Mouse (Mus musculus) fat pad, adult 2 months (tissue): Measurements from ENCODE around the gene Cep104.

ENCODE experiments used
- DNase-seq: peaks from one replicate; pipeline ENCODE4 v3.0.0-alpha.2; 2011; ENCODE audit warnings: low read depth, low spot score; ENCODE audit errors: extremely low read depth

Cep104 gene

DNA sequence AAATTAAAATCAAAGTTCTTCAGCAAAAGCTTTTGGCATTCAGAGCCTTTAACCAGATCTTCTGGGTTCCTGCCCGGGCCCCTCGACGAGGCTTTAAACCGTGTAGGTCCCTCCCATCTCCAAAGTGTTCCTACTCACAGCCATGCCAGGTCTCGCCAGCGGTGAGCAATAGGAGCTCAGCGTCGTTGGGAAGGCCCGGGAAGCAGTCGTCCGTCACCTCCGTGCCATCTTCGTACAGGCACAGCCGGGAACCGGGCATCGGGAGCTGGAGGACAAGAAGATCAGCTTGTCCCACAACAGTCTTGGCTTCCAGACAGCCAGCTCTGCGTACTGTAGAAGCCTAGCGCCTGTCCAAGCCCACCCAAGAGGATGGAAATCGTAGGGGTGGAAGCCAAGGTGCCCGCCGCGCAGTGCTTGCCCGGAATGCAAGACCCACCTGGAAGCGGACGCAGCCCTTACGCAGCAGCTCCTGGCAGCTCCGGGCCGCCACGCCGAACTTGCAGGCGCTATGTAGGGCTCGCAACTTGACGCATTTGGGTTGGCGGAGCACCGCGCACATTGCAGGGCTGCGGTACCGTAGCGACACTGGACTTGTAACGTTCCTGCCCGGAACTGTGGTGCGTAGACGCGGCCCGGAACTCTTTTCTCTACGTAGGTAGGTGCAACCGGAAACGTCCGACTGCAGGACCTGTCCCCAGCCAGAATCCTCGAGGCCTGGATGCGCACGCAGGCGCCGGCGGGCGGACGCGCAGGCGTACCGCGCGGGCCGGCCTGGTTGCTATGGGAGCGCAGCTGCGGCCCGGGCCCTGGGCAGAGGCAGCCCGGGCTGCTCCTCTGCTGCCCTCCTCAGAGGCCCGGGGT, at the start of gene Cep104, which contains the start of gene Dffb:
Gene Cep104 (plus strand): TSS at position 764 of the 861 bp plus-strand sequence.
Gene Dffb (minus strand): TSS at position 696 of the 861 bp plus-strand sequence.
- no peak for DNase-seq

DNA sequence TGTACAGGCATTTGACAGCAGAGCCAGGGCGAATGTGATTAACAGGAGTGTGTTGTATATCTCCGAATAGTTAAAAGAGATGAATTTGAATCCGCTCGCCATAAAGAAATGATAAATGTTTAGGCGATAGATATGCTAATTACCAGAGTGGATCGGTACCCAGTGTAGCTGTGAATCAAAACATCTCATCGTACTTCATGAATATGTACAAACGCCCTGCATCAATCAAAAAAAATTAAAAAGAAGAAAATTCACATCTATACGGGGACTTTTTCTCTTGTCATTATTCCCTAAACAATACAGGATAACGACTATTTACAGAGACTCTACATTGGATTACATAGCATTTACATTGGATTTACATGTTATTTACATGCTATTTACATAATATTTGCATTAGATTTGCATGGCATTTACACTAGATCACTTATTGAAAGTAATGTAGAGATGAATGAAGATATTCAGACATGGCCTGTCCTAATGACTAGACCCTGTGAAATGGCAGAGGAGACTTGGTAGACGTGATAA, 46.2 kb upstream of the Cep104 start:
- DNase-seq: no peak

DNA sequence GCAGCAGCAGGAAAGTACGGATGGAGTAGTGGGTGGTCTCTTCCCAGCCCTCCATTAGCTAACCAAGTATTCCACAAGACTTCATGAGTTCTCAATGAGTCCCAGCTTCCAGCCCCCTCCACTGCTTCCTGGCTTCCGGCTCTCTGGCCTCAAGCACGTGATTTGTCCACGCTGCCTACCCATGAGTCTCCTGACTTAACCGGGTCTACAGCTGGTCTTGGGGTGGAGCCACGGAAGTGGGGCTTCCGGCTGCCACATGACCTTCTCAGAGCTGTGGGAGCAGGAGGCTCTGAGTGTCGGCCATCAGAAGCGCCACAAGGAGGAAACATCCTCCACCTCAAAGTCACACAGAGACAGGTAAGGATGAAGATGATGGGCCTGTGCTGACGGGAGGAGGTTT, 45.6 kb upstream of the Cep104 start:
- no peak for DNase-seq

- no peak for DNase-seq
Measured at GRCm38 (mm10) chr4:153929921-153930320, 45.1 kb upstream of the Cep104 start.

GRCm38 (mm10) chr4:153943243-153943642, 31.8 kb upstream of the Cep104 start:
- no peak for DNase-seq

GRCm38 (mm10) chr4:153944261-153944660, 30.7 kb upstream of the Cep104 start:
- DNase-seq: no peak

DNA sequence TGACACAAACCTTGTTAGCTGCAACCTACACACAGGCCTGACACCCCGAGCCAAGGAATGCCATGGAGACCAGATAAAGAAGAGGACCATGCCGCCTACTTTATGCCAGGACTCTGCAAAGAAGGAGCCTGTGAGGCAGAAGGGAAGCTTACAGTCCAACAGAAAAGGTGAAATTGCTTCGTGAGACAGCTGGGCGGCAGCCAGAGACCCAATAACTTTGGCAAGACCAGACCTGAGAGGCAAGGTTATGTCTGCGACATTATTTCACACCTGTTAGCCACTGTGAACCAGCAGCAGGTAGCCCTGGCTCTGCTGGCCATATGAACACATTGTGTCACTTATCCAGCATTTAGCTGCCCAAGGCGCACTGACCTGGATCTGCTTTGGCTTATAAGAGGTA, 29.3 kb upstream of the Cep104 start:
- no peak for DNase-seq

GRCm38 (mm10) chr4:153950372-153950771, 24.6 kb upstream of the Cep104 start:
- DNase-seq: no peak

- DNase-seq: no peak
Measured at GRCm38 (mm10) chr4:153951150-153951549, 23.8 kb upstream of the Cep104 start.

DNA sequence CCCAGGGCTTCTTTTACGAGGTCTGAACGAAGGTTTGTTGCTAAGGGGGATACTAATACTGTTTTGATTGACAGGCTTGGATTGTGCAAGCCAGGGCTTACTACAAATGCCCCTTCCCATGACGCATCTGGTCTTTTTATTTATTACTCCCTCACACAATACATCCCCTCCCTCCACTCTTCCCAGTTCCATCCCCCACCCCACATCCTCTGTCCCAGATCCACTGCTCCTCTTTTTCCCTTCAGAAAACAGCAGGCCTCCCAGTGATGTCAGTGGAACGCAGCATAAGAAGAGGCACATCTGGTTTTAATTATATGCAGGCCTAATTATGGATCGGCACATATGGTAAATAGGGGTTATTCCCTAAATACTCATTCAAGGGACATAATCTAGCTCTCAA, 23.3 kb upstream of the Cep104 start:
- no peak for DNase-seq

DNA sequence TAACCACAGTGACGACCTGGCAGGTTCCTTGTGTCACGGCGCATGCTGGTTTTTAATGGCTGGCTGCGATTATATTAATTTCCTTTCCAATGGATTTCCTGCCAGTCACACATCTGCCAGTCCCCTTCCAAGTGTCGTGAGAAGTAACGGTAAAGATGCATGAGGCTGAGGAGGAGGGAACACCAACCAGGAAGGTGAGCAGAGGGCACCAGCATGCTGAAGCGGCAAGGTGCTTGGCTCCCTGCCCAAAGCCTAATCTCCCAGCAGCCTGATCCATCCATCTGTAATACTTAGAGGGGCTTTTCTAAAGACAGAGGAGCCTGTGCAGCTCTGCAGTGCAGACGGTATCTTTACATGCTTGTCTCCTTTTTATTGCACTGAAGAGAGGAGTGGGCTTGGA, 19.3 kb upstream of the Cep104 start:
- no peak for DNase-seq

DNA sequence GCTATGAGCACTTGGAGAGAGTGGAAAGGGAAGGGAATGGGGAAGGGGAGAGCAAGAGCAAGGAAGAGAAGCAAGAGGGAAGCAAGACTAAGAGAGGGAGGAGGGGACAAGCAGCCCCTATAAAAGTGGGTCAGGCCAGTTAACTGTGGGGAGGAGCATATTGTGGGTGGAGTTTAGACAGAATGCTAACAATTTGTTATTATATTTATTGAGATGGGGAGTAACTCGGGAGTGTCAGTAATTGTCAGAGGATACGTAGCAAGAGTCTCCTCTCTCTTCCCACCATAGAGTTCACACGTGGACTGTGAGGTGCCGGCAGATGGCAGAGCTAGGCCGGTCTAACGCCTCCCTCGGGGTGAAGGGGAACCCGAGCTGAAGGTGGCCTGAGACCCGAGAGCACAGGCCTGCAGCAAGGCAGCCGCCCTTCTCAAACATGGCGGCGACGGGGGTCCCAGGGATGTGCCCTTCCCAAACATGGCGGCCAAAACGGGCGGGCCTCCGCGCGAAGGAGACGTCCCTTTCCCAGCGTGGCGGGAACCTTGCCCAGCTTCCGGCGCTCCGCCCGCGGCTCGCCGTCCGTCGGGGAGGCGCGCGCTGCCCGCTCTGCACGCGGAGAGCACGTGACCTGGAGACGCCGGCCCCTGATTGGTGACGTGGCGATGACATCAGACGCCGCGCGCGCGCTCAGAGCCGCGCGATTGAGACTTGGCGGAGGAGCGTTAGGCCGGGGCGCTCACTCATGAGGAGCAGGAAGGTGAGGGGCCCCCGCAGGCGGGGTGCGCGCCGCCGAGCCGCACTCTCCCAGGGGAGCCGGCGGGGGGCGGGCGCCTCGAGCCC, 18.2 kb upstream of the Cep104 start, which contains the start of gene A430005L14Rik:
Gene A430005L14Rik (plus strand): TSS at position 669 of the 837 bp plus-strand sequence.
- DNase-seq: peak; percentile 36

GRCm38 (mm10) chr4:153957444-153958250, 17.3 kb upstream of the Cep104 start:
- DNase-seq: no peak

GRCm38 (mm10) chr4:153962631-153963030, 12.4 kb upstream of the Cep104 start:
- DNase-seq: no peak

DNA sequence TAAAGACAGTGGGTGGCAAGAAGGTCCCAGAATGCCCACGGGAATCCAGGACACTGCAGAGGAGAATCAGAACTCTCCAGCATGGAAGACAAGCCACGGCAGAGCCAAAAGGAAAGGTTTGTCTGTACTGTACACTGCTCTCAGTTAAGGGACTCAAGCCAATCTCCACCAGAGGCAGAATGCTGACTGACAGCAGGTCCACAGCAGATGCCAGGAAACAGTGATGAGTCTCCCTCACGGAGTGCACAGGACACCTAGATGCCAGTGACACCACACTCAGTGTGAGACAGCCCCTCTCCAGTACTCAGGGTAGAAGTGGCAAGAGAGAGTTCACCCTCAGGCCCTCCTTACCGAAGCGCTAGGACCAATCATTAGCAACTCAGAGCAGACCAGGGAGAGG, 8.3 kb upstream of the Cep104 start:
- DNase-seq: no peak

DNA sequence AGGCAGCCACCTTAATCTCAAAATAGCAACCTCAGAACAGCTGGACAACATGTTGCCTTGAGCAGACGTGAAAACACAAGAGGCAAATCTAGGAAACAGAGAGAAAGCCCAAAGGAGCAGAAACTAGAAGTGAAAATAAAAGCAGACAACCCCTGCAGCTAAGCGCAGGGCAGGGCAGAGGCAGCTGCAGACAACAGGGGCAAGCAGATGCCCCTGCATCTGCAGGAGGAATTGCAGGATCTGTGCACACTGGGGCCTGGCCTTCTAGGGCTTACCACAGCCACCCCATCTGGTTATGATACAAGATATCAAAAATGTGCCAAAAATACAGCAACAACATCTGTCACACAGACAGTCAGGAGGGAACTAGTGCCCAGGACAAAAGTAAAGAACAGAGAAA, 7.4 kb upstream of the Cep104 start:
- DNase-seq: no peak

DNA sequence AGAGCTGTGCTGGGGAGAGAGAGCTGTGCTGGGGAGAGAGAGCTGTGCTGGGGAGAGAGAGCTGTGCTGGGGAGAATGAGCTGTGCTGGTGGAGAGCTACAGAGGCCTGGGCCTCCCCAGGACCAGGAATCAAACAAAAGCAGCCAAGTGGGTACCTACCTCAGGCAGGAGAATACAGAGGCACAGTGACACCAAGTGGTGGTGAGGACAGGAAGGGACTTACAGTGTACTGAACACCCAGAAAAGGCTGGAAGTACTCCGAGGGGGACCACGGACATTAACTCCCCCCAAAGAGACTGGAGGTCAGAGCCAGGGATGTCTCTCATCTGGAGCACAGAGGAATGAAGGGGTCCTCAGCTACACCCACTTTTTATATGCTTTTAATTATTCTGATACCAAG, 6.9 kb upstream of the Cep104 start:
- DNase-seq: no peak

- no peak for DNase-seq
Measured at GRCm38 (mm10) chr4:153975292-153975662, 283 bp downstream of the Cep104 start.

DNA sequence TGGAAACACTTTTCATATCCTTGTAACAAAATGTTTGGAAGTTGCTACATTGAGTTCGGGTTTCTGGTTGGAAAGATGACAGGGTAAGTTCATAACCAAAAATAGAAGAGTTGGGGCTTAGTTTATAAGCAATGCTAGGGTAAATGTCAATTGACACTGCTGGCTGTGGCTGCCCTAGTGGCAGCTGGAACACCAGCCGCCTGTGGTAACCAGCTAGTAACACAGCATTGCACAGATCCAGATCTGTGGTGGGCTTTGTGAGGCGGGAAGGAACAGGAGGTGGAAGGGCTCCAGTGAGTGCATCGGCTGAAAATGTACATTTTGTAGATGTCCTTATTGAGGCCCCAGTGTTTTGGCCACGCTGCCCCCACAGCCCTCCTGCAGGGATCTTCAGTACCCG, 774 bp downstream of the Cep104 start:
- DNase-seq: no peak

- DNase-seq: no peak
Measured at GRCm38 (mm10) chr4:153979243-153979642, 4.2 kb downstream of the Cep104 start.

- no peak for DNase-seq
Measured at GRCm38 (mm10) chr4:153980470-153980869, 5.5 kb downstream of the Cep104 start.
